20 mouse cellular contexts compared by ENCODE assay signal in genomic region chr19:21637672-21638071, GRCm38 (mm10).
"Had no signal": no experiment of that assay in that cellular context is flagged by ENCODE, and none has a peak within 500 bp of the region (broad histone marks: within the 10 kb centered on the region; RNA-seq: fewer than 3 reads in every experiment).

No protein-coding gene starts in this region.

- H3K36me3 ChIP-seq: limb, embryonic 12.5 days; limb, embryonic 15.5 days; midbrain, embryonic 13.5 days; neural tube, embryonic 13.5 days had no signal

- H3K4me3 ChIP-seq: limb, embryonic 12.5 days; limb, embryonic 15.5 days; megakaryocyte, embryonic 14.5 days; midbrain, embryonic 10.5 days; midbrain, embryonic 13.5 days; myocyte; neural tube, embryonic 13.5 days had no signal

- H3K4me1 ChIP-seq: midbrain, embryonic 10.5 days; midbrain, embryonic 13.5 days; neural tube, embryonic 13.5 days had no signal

- H3K9ac ChIP-seq: limb, embryonic 12.5 days; limb, embryonic 15.5 days; liver, embryonic 14.5 days; liver, postnatal 0 days; midbrain, embryonic 13.5 days; neural tube, embryonic 13.5 days had no signal

- H3K27ac ChIP-seq: hindbrain, postnatal 0 days; limb, embryonic 12.5 days; limb, embryonic 15.5 days; liver, embryonic 14.5 days; midbrain, embryonic 10.5 days; midbrain, embryonic 13.5 days; neural tube, embryonic 13.5 days had no signal

- H3K9me3 ChIP-seq: limb, embryonic 12.5 days; limb, embryonic 15.5 days; megakaryocyte, embryonic 14.5 days; midbrain, embryonic 13.5 days; neural tube, embryonic 13.5 days had no signal

- H3K4me2 ChIP-seq: limb, embryonic 12.5 days; limb, embryonic 15.5 days; liver, embryonic 11.5 days; midbrain, embryonic 13.5 days; neural tube, embryonic 13.5 days had no signal

- H3K27me3 ChIP-seq: limb, embryonic 12.5 days; limb, embryonic 15.5 days; megakaryocyte, embryonic 14.5 days; midbrain, embryonic 13.5 days; neural tube, embryonic 13.5 days had no signal

- DNase-seq: kidney, adult 18-20 months; kidney, adult 9 months; kidney, postnatal 14 days; kidney, postnatal 4 days; left cerebral cortex, postnatal 4 days; liver, postnatal 0 days; right cerebral cortex, postnatal 4 days; thymus, postnatal 25 days had no signal

- ATAC-seq: hindbrain, postnatal 0 days; inflammation-experienced regulatory T-cells, adult 6 months; liver, postnatal 0 days; midbrain, embryonic 13.5 days; midbrain, embryonic 16.5 days had no signal
